Mouse (Mus musculus): Measurements from ENCODE around the gene Olfr1350. TPM values are rescaled to one million over a fixed set of nuclear protein-coding genes. Genes with fewer than 3 reads are reported as not detected.
"Not testable (repeated sequence)": the region's sequence is repeated elsewhere in the genome, so short reads cannot be mapped to it uniquely, and the experiment has no call there.

The Olfr1350 gene
- polyA plus RNA-seq, 2 experiments: not detected

- no peak for TF ChIP-seq POLR2A (IDR thresholded peaks at IDR 0.05; ENCODE audit: borderline replicate concordance, extremely low read depth, insufficient read depth, insufficient read length)
- H3K4me3 ChIP-seq (replicated peaks; ENCODE audit: low read length): no peak overlapping the region
- DNase-seq (ENCODE audit: low spot score): peak; percentile 40
- H3K4me1 ChIP-seq (ENCODE audit: control insufficient read depth, insufficient read depth, low read length): no peaks in the 10 kb centered on the region
- no peaks in the 10 kb centered on the region for H3K9me3 ChIP-seq (ENCODE audit: control insufficient read depth, low read length)
- no peaks in the 10 kb centered on the region for H3K36me3 ChIP-seq (ENCODE audit: control insufficient read depth, insufficient read depth, low read length)
- H3K27me3 ChIP-seq (ENCODE audit: control insufficient read depth, insufficient read depth, low read length): no peaks in the 10 kb centered on the region
- no peak overlapping the region for H3K27ac ChIP-seq (replicated peaks; ENCODE audit: low read depth, low read length)
- WGBS: 46% methylated on average over 8 of the region's 8 CpGs
- H3K4me2 ChIP-seq (replicated peaks; ENCODE audit: low read depth, low read length, severe bottlenecking): no peak overlapping the region
- no peak overlapping the region for H3K9ac ChIP-seq (ENCODE audit: low read depth, low read length, severe bottlenecking)
- no peak for ATAC-seq (ENCODE audit: low FRiP score, low read depth)
These were observed 21.6 kb downstream of the Olfr1350 start for GRCm38 (mm10) chr7:6586096-6586759.

GRCm38 (mm10) chr7:6588766-6589165 lies 24.1 kb downstream of the Olfr1350 start:
- not testable (repeated sequence) for H3K27me3 ChIP-seq (ENCODE audit: control insufficient read depth, insufficient read depth, low read length); H3K4me2 ChIP-seq (replicated peaks; ENCODE audit: low read depth, low read length, severe bottlenecking); H3K4me1 ChIP-seq (ENCODE audit: control insufficient read depth, insufficient read depth, low read length); ATAC-seq (ENCODE audit: low FRiP score, low read depth); H3K9me3 ChIP-seq (ENCODE audit: control insufficient read depth, low read length); H3K36me3 ChIP-seq (ENCODE audit: control insufficient read depth, insufficient read depth, low read length); DNase-seq (ENCODE audit: low spot score); H3K9ac ChIP-seq (ENCODE audit: low read depth, low read length, severe bottlenecking); H3K27ac ChIP-seq (replicated peaks; ENCODE audit: low read depth, low read length); H3K4me3 ChIP-seq (replicated peaks; ENCODE audit: low read length)
- 83% methylated on average over 13 of the region's 13 CpGs for WGBS

DNA sequence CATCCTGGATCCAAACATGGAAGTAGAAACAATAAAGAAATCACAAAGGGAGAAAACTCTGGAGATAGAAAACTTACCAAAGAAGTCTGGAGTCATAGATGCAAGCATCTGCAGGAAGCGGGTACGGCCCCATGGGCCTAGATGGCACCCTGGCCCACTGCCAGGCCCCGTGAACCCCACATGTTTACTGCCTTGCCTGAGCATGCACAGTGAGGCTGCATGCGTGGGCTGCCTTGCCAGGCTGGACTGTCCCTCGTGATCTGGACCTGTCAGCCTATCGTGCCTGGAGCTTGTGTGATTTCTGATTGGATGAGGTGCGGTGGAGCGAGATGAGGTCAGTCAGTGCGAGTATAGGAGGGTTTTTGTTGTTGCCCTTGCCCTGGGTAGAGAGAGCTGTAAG lies 38.7 kb downstream of the Olfr1350 start:
- H3K9ac ChIP-seq (ENCODE audit: low read depth, low read length, severe bottlenecking): no peak overlapping the region
- no peaks in the 10 kb centered on the region for H3K36me3 ChIP-seq (ENCODE audit: control insufficient read depth, insufficient read depth, low read length)
- H3K4me1 ChIP-seq (ENCODE audit: control insufficient read depth, insufficient read depth, low read length): no peaks in the 10 kb centered on the region
- H3K4me3 ChIP-seq (replicated peaks; ENCODE audit: low read length): no peak overlapping the region
- no peak overlapping the region for H3K27ac ChIP-seq (replicated peaks; ENCODE audit: low read depth, low read length)
- no peak for ATAC-seq (ENCODE audit: low FRiP score, low read depth)
- H3K4me2 ChIP-seq (replicated peaks; ENCODE audit: low read depth, low read length, severe bottlenecking): no peak overlapping the region
- 83% methylated on average over 9 of the region's 9 CpGs for WGBS
- H3K27me3 ChIP-seq (ENCODE audit: control insufficient read depth, insufficient read depth, low read length): no peaks in the 10 kb centered on the region
- DNase-seq (ENCODE audit: low spot score): no peak
- H3K9me3 ChIP-seq (ENCODE audit: control insufficient read depth, low read length): no peaks in the 10 kb centered on the region
- TF ChIP-seq POLR2A (IDR thresholded peaks at IDR 0.05; ENCODE audit: borderline replicate concordance, extremely low read depth, insufficient read depth, insufficient read length): no peak

Other genes with a start within 250 kb of the Olfr1350 start
- 6.1 and 6.2 TPM in 2 replicates for gene Zfp583, start 233.6 kb upstream of the Olfr1350 start, polyA plus RNA-seq (2012; rRNA removed)
- 5.4 and 6.4 TPM in 2 replicates for gene Zfp583, start 233.6 kb upstream of the Olfr1350 start, polyA plus RNA-seq (2014; fragmentation: Nextera tagmentation; extraction: Ambion mirVana)
- gene Gm3854, start 221.1 kb upstream of the Olfr1350 start, polyA plus RNA-seq (2012; rRNA removed): 1.4 and 1.9 TPM in 2 replicates
- 1.1 and 1.9 TPM in 2 replicates for gene Gm3854, start 221.1 kb upstream of the Olfr1350 start, polyA plus RNA-seq (2014; fragmentation: Nextera tagmentation; extraction: Ambion mirVana)
- 1.1 and 2.1 TPM in 2 replicates for gene Zfp78, start 201.6 kb upstream of the Olfr1350 start, polyA plus RNA-seq (2012; rRNA removed)
- gene Zfp78, start 201.6 kb upstream of the Olfr1350 start, polyA plus RNA-seq (2014; fragmentation: Nextera tagmentation; extraction: Ambion mirVana): 2.8 and 3.4 TPM in 2 replicates
- gene Zfp28, start 181.5 kb upstream of the Olfr1350 start, polyA plus RNA-seq (2012; rRNA removed): 9.2 and 11.0 TPM in 2 replicates
- 11.1 and 14.4 TPM in 2 replicates for gene Zfp28, start 181.5 kb upstream of the Olfr1350 start, polyA plus RNA-seq (2014; fragmentation: Nextera tagmentation; extraction: Ambion mirVana)
- gene Smim17, start 166.1 kb upstream of the Olfr1350 start, polyA plus RNA-seq (2012; rRNA removed): 0.31 and 0.51 TPM in 2 replicates
- 0.32 TPM in 1 of 2 replicates, not detected in the other for gene Smim17, start 166.1 kb upstream of the Olfr1350 start, polyA plus RNA-seq (2014; fragmentation: Nextera tagmentation; extraction: Ambion mirVana)
- gene Gm20715, start 154.6 kb upstream of the Olfr1350 start, polyA plus RNA-seq (2012; rRNA removed): 0.03 and 0.06 TPM in 2 replicates
- gene Gm20715, start 154.6 kb upstream of the Olfr1350 start, polyA plus RNA-seq (2014; fragmentation: Nextera tagmentation; extraction: Ambion mirVana): not detected in 2 replicates
- gene Olfr1344, start 126.2 kb upstream of the Olfr1350 start, polyA plus RNA-seq (2012; rRNA removed): not detected in 2 replicates
- gene Olfr1344, start 126.2 kb upstream of the Olfr1350 start, polyA plus RNA-seq (2014; fragmentation: Nextera tagmentation; extraction: Ambion mirVana): not detected in 2 replicates
- gene Olfr1336, start 108.7 kb upstream of the Olfr1350 start, polyA plus RNA-seq (2012; rRNA removed): not detected in 2 replicates
- gene Olfr1336, start 108.7 kb upstream of the Olfr1350 start, polyA plus RNA-seq (2014; fragmentation: Nextera tagmentation; extraction: Ambion mirVana): not detected in 2 replicates
- not detected in 2 replicates for gene Olfr1346, start 97.7 kb upstream of the Olfr1350 start, polyA plus RNA-seq (2012; rRNA removed)
- gene Olfr1346, start 97.7 kb upstream of the Olfr1350 start, polyA plus RNA-seq (2014; fragmentation: Nextera tagmentation; extraction: Ambion mirVana): not detected in 2 replicates
- 0.09 TPM in 1 of 2 replicates, not detected in the other for gene Olfr5, start 77.9 kb upstream of the Olfr1350 start, polyA plus RNA-seq (2012; rRNA removed)
- gene Olfr5, start 77.9 kb upstream of the Olfr1350 start, polyA plus RNA-seq (2014; fragmentation: Nextera tagmentation; extraction: Ambion mirVana): not detected in 2 replicates
- 0.04 TPM in 1 of 2 replicates, not detected in the other for gene Olfr1347, start 65.1 kb upstream of the Olfr1350 start, polyA plus RNA-seq (2012; rRNA removed)
- gene Olfr1347, start 65.1 kb upstream of the Olfr1350 start, polyA plus RNA-seq (2014; fragmentation: Nextera tagmentation; extraction: Ambion mirVana): not detected in 2 replicates
- gene Olfr1348, start 56.1 kb upstream of the Olfr1350 start, polyA plus RNA-seq (2012; rRNA removed): not detected in 2 replicates
- not detected in 2 replicates for gene Olfr1348, start 56.1 kb upstream of the Olfr1350 start, polyA plus RNA-seq (2014; fragmentation: Nextera tagmentation; extraction: Ambion mirVana)
- 0.18 and 0.60 TPM in 2 replicates for gene Olfr1349, start 41.9 kb upstream of the Olfr1350 start, polyA plus RNA-seq (2012; rRNA removed)
- not detected in 2 replicates for gene Olfr1349, start 41.9 kb upstream of the Olfr1350 start, polyA plus RNA-seq (2014; fragmentation: Nextera tagmentation; extraction: Ambion mirVana)
- 69.0 and 72.6 TPM in 2 replicates for gene Zim1, start 131.6 kb downstream of the Olfr1350 start, polyA plus RNA-seq (2012; rRNA removed)
- 9.4 and 14.3 TPM in 2 replicates for gene Zim1, start 131.6 kb downstream of the Olfr1350 start, polyA plus RNA-seq (2014; fragmentation: Nextera tagmentation; extraction: Ambion mirVana)
- gene Peg3, start 165.6 kb downstream of the Olfr1350 start, polyA plus RNA-seq (2012; rRNA removed): 160 and 178 TPM in 2 replicates
- 244 and 268 TPM in 2 replicates for gene Peg3, start 165.6 kb downstream of the Olfr1350 start, polyA plus RNA-seq (2014; fragmentation: Nextera tagmentation; extraction: Ambion mirVana)
- gene Usp29, start 165.7 kb downstream of the Olfr1350 start, polyA plus RNA-seq (2012; rRNA removed): 20.7 and 27.2 TPM in 2 replicates
- 10.7 and 11.9 TPM in 2 replicates for gene Usp29, start 165.7 kb downstream of the Olfr1350 start, polyA plus RNA-seq (2014; fragmentation: Nextera tagmentation; extraction: Ambion mirVana)

All from limb, embryonic 14.5 days (tissue).